Mouse (Mus musculus) hindbrain, embryonic 14.5 days (tissue): ENCODE data around the gene Lamb2. TPM values are rescaled to one million over a fixed set of nuclear protein-coding genes. Genes with fewer than 3 reads are reported as not detected.
A peak's percentile ranks its signal among the peaks of the same experiment; 100 is the strongest.

ENCODE experiments used
- ATAC-seq: fragments of 200-750 bp; cut with Nextera tagmentation; 2 replicates; pipeline ENCODE4 v1.8.0; 2017; ENCODE audit warnings: moderate number of reproducible peaks, mild to moderate bottlenecking, moderate TSS enrichment, moderate library complexity; ENCODE audit not compliant: low FRiP score
- DNase-seq: peaks from one replicate; pipeline ENCODE4 v3.0.0-alpha.2; 2015; ENCODE audit warnings: low spot score
- H3K27ac ChIP-seq: fragments of 300-500 bp; sonication (generic); 2 replicates; pipeline ENCODE4 v1.5.1; 2014; ENCODE audit warnings: mild to moderate bottlenecking, moderate library complexity
- H3K27me3 ChIP-seq: fragments of 300-500 bp; sonication (generic); 2 replicates; pipeline ENCODE4 v1.6.1; 2014; ENCODE audit warnings: mild to moderate bottlenecking, low read length, mixed read lengths; ENCODE audit not compliant: control insufficient read depth, insufficient read depth
- H3K36me3 ChIP-seq: fragments of 300-500 bp; sonication (generic); replicated peaks from 2 replicates; pipeline ENCODE4 v1.6.1; 2014; ENCODE audit not compliant: control insufficient read depth, insufficient read depth
- H3K4me1 ChIP-seq: fragments of 300-500 bp; sonication (generic); replicated peaks from 2 replicates; pipeline ENCODE4 v1.6.1; 2014; ENCODE audit warnings: antibody characterized with exemption, low read length, mixed read lengths; ENCODE audit not compliant: control insufficient read depth, insufficient read depth
- H3K4me2 ChIP-seq: fragments of 300-500 bp; sonication (generic); replicated peaks from 2 replicates; pipeline ENCODE4 v1.6.1; 2014; ENCODE audit warnings: mild to moderate bottlenecking, moderate library complexity
- H3K4me3 ChIP-seq: fragments of 300-500 bp; sonication (generic); replicated peaks from 2 replicates; pipeline ENCODE4 v1.5.1; 2014; ENCODE audit warnings: mild to moderate bottlenecking, low read length
- H3K9ac ChIP-seq: fragments of 300-500 bp; sonication (generic); 2 replicates; pipeline ENCODE4 v1.6.1; 2014
- H3K9me3 ChIP-seq: fragments of 300-500 bp; sonication (generic); 2 replicates; pipeline ENCODE4 v1.6.1; 2016; ENCODE audit warnings: low read length; ENCODE audit not compliant: control insufficient read depth
- WGBS: fragments of 180-500 bp; shearing (Covaris S2); extraction: QIAGEN DNeasy Blood & Tissue Kit; methylation state at CpG from one replicate; pipeline ENCODE4 v1.1.7; 2014; 5-methylcytosine and 5-hydroxymethylcytosine counted together
- polyA plus RNA-seq: library from polyadenylated mRNA; unstranded; fragments of >200 nt; fragmentation: Nextera tagmentation; extraction: Ambion mirVana; gene quantifications from 2 replicates; pipeline ENCODE4 v1.2.1, GENCODE M21; 2014

Gene Lamb2
- polyA plus RNA-seq, 1 experiment from 2014 or later = 19.4 TPM

DNA sequence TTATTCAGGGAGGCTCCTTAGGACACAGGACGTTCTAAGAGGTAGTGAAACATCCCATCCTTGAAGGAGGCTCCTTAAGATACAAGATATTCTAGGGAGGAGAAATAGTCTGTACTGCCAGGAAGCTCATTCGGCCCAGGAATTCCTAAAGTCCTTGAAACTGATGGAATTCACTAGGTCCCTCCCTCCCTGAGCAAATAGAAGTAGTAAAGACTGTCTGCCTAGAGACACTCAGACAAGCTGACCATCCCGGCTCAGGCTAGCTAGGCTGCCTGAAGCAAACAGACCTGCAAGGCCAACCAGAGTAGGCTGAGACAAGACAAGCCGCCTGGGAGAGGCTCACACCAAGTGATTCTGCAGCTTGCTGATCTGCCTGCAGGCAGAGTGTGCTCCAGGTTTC, 9.7 kb upstream of the Lamb2 start:
- no peak overlapping the region for H3K4me2 ChIP-seq
- no peaks in the 10 kb centered on the region for H3K4me1 ChIP-seq
- H3K9ac ChIP-seq = no peak overlapping the region
- ATAC-seq (no peak), DNase-seq (no peak)
- H3K4me3 ChIP-seq = no peak overlapping the region
- no peaks in the 10 kb centered on the region for H3K27me3 ChIP-seq
- H3K27ac ChIP-seq = no peak overlapping the region
- no peaks in the 10 kb centered on the region for H3K9me3 ChIP-seq
- 82% methylated on average over 4 of the region's 4 CpGs for WGBS
- peaks cover 22% of the 10 kb centered on the region for H3K36me3 ChIP-seq

- H3K27me3 ChIP-seq = no peaks in the 10 kb centered on the region
- no peak for DNase-seq
These were observed 5.0 kb upstream of the Lamb2 start for GRCm38 (mm10) chr9:108474528-108474927.

GRCm38 (mm10) chr9:108478638-108479156, 839 bp upstream of the Lamb2 start:
- Histone ChIP-seq H3K27ac (peak overlapping the region; percentile 63; the same call in 1 of the 2 replicates), H3K36me3 (no peaks in the 10 kb centered on the region; the same call in 1 of the 2 replicates), H3K4me2 (peak overlapping the region; percentile 51), H3K4me1 (peaks cover 10% of the 10 kb centered on the region), H3K9ac (peak overlapping the region; percentile 24; the same call in 1 of the 2 replicates), H3K4me3 (peak overlapping the region; percentile 34), H3K9me3 (no peaks in the 10 kb centered on the region), H3K27me3 (no peaks in the 10 kb centered on the region)
- WGBS = under 1% methylated on average over 20 of the region's 20 CpGs
- DNase-seq = peak; percentile 64
- peak; percentile 25; the same call in 1 of the 2 replicates for ATAC-seq

More at GRCm38 (mm10) chr9:108474528-108474927, 5.0 kb upstream of the Lamb2 start:
- ATAC-seq = no peak
- H3K4me3 ChIP-seq = no peak overlapping the region
- H3K27ac ChIP-seq = no peak overlapping the region
- WGBS = 75% methylated on average over 1 of the region's 1 CpGs
- H3K4me1 ChIP-seq = peaks cover 10% of the 10 kb centered on the region
- no peaks in the 10 kb centered on the region for H3K9me3 ChIP-seq
- no peak overlapping the region for H3K4me2 ChIP-seq
- no peaks in the 10 kb centered on the region for H3K36me3 ChIP-seq
- no peak overlapping the region for H3K9ac ChIP-seq

DNA sequence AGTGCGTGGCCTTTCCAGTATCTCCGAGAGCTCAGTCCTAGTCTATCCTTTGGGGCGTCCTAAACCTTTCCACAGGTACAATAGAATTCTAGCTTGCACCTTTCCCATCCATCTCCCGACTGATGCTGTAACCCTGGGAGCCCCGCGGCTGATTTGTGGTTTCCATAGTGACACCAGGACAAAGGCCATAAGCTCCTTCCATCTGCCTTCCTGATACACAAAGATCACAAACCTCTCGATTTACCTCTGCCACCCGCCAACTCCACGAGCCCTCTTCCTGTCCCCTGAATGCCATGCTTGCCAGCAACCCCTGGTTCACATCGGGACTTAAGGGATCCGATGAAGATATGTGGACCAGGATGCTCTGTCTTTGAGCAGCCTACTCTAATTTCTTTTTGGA, 295 bp upstream of the Lamb2 start:
- H3K9ac ChIP-seq = 0 out of 2 replicates have a peak overlapping the region, but pooled peaks have one; percentile 14
- peaks cover 10% of the 10 kb centered on the region for H3K4me1 ChIP-seq
- no peak for DNase-seq
- no peak; the same call in 1 of the 2 replicates for ATAC-seq
- H3K4me2 ChIP-seq = peak overlapping the region; percentile 51
- H3K9me3 ChIP-seq = no peaks in the 10 kb centered on the region
- WGBS = 31% methylated on average over 11 of the region's 11 CpGs
- no peaks in the 10 kb centered on the region for H3K27me3 ChIP-seq
- H3K27ac ChIP-seq = no peak overlapping the region
- H3K36me3 ChIP-seq = no peaks in the 10 kb centered on the region; the same call in 1 of the 2 replicates
- H3K4me3 ChIP-seq = peak overlapping the region; percentile 34

GRCm38 (mm10) chr9:108480813-108481519, 1.4 kb downstream of the Lamb2 start:
- Histone ChIP-seq H3K4me1 (peaks cover 10% of the 10 kb centered on the region), H3K4me3 (no peak overlapping the region), H3K9ac (no peak overlapping the region), H3K27ac (no peak overlapping the region), H3K36me3 (peaks cover 6% of the 10 kb centered on the region; the same call in 1 of the 2 replicates), H3K9me3 (no peaks in the 10 kb centered on the region), H3K4me2 (0 out of 2 replicates have a peak overlapping the region, but pooled peaks have one; percentile 53), H3K27me3 (no peaks in the 10 kb centered on the region)
- 93% methylated on average over 28 of the region's 28 CpGs for WGBS
- ATAC-seq = no peak
- no peak for DNase-seq

- Histone ChIP-seq H3K9me3 (no peaks in the 10 kb centered on the region), H3K4me2 (no peak overlapping the region), H3K27me3 (no peaks in the 10 kb centered on the region), H3K36me3 (peaks cover 7% of the 10 kb centered on the region; the same call in 1 of the 2 replicates), H3K9ac (no peak overlapping the region), H3K4me1 (peaks cover 10% of the 10 kb centered on the region), H3K27ac (no peak overlapping the region), H3K4me3 (no peak overlapping the region)
- 91% methylated on average over 19 of the region's 19 CpGs for WGBS
- no peak for DNase-seq
- no peak for ATAC-seq
These were observed 2.1 kb downstream of the Lamb2 start for GRCm38 (mm10) chr9:108481520-108482210.

DNA sequence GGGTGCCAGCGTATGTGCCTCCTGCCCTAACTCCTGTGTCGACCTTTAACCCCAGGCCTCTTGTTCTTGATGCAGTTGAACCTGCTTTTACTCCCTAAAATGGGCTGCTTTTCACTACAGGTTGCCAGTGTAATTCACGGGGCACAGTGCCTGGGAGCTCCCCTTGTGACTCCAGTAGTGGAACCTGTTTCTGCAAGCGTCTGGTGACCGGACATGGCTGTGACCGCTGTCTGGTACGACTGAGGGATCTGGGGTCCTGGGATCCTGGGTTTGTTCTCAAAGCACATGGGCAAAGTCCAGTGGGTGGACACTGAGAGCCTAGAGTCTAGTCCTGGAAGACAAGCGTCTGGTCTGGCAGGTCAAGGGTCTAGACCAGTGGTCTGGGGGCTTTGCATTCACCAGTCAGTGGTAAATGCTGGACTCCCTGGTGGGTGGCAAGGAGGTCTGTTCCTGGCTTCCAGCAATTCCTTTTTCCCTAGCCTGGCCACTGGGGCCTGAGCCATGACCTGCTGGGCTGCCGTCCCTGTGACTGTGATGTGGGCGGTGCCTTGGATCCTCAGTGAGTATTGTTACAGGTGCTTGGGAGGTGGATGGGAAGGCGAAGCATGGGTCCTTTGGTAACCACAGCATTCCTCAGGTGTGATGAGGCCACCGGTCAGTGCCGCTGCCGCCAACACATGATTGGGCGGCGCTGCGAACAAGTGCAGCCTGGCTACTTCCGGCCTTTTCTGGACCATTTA, 3.7 kb downstream of the Lamb2 start:
- H3K4me1 ChIP-seq = peaks cover 10% of the 10 kb centered on the region
- DNase-seq (no peak), ATAC-seq (no peak)
- H3K9ac ChIP-seq = no peak overlapping the region
- peaks cover 7% of the 10 kb centered on the region; the same call in 1 of the 2 replicates for H3K36me3 ChIP-seq
- 95% methylated on average over 18 of the region's 18 CpGs for WGBS
- no peaks in the 10 kb centered on the region for H3K9me3 ChIP-seq
- no peaks in the 10 kb centered on the region for H3K27me3 ChIP-seq
- H3K4me3 ChIP-seq = no peak overlapping the region
- H3K4me2 ChIP-seq = no peak overlapping the region
- H3K27ac ChIP-seq = no peak overlapping the region

GRCm38 (mm10) chr9:108484021-108484420, 4.5 kb downstream of the Lamb2 start:
- Histone ChIP-seq H3K27me3 (no peaks in the 10 kb centered on the region), H3K27ac (no peak overlapping the region), H3K9me3 (no peaks in the 10 kb centered on the region), H3K4me1 (peaks cover 5% of the 10 kb centered on the region), H3K4me2 (no peak overlapping the region), H3K9ac (no peak overlapping the region), H3K36me3 (peaks cover 7% of the 10 kb centered on the region; the same call in 1 of the 2 replicates), H3K4me3 (no peak overlapping the region)
- DNase-seq = no peak
- WGBS = 94% methylated on average over 15 of the region's 15 CpGs
- no peak for ATAC-seq
